Mouse (Mus musculus): Measurements from ENCODE around the gene Nat8f1.
"Not testable (repeated sequence)": the region's sequence is repeated elsewhere in the genome, so short reads cannot be mapped to it uniquely, and the experiment has no call there.

The Nat8f1 gene

GRCm38 (mm10) chr6:85908341-85908740 is 7.1 kb downstream of the Nat8f1 start:
- in situ Hi-C loops (cut with MboI, MseI): loop anchor here (10.0 to 25.0 kb wide), 2 partner anchors 324 to 454 kb away; partner anchors contain the start of genes Alms1, Fam136a and Snrpg

- in situ Hi-C loops (cut with MboI, MseI): loop anchor here (10.0 to 25.0 kb wide), 2 partner anchors 322 to 455 kb away; partner anchors contain the start of genes Alms1, Fam136a and Snrpg
Observed at GRCm38 (mm10) chr6:85906911-85907351, 8.6 kb downstream of the Nat8f1 start.

- in situ Hi-C loops (cut with MboI, MseI): loop anchor here (10.0 to 25.0 kb wide), 2 partner anchors 320 to 458 kb away; partner anchors contain the start of genes Alms1, Fam136a and Snrpg
Observed at GRCm38 (mm10) chr6:85904642-85905061, 10.8 kb downstream of the Nat8f1 start, which contains the start of gene Nat8f4. TSS of gene Nat8f4 (minus strand) at chr6:85904884.

GRCm38 (mm10) chr6:85902303-85902702 is 13.2 kb downstream of the Nat8f1 start:
- in situ Hi-C loops (cut with MboI, MseI): loop anchor here (10.0 to 25.0 kb wide), 2 partner anchors 318 to 460 kb away; partner anchors contain the start of genes Alms1, Fam136a and Snrpg

GRCm38 (mm10) chr6:85898596-85899475 is 16.7 kb downstream of the Nat8f1 start:
- in situ Hi-C loops (cut with MboI, MseI): not testable (repeated sequence)

- in situ Hi-C loops (cut with MboI, MseI): not testable (repeated sequence)
Observed at GRCm38 (mm10) chr6:85895061-85895648, 20.3 kb downstream of the Nat8f1 start.

- in situ Hi-C loops (cut with MboI, MseI): no loop called here
Observed at GRCm38 (mm10) chr6:85888961-85889360, 26.5 kb downstream of the Nat8f1 start.

GRCm38 (mm10) chr6:85884311-85884710 is 31.2 kb downstream of the Nat8f1 start:
- in situ Hi-C loops (cut with MboI, MseI): no loop called here

- in situ Hi-C loops (cut with MboI, MseI): not testable (repeated sequence)
Observed at GRCm38 (mm10) chr6:85883246-85883645, 32.2 kb downstream of the Nat8f1 start.

- in situ Hi-C loops (cut with MboI, MseI): not testable (repeated sequence)
Observed at GRCm38 (mm10) chr6:85869006-85869405, 46.5 kb downstream of the Nat8f1 start, which contains the start of gene Nat8f2. TSS of gene Nat8f2 (minus strand) at chr6:85869158.

- in situ Hi-C loops (cut with MboI, MseI): no loop called here
Observed at GRCm38 (mm10) chr6:85867726-85868690, 47.5 kb downstream of the Nat8f1 start.

- in situ Hi-C loops (cut with MboI, MseI): not testable (repeated sequence)
Observed at GRCm38 (mm10) chr6:85866995-85867394, 48.5 kb downstream of the Nat8f1 start.

- in situ Hi-C loops (cut with MboI, MseI): not testable (repeated sequence)
Observed at GRCm38 (mm10) chr6:85866166-85866565, 49.3 kb downstream of the Nat8f1 start.

- in situ Hi-C loops (cut with MboI, MseI): not testable (repeated sequence)
Observed at GRCm38 (mm10) chr6:85864900-85865639, 50.4 kb downstream of the Nat8f1 start.

- in situ Hi-C loops (cut with MboI, MseI): no loop called here
Observed at GRCm38 (mm10) chr6:85863840-85864239, 51.6 kb downstream of the Nat8f1 start.

- in situ Hi-C loops (cut with MboI, MseI): no loop called here
Observed at GRCm38 (mm10) chr6:85863136-85863535, 52.4 kb downstream of the Nat8f1 start.

GRCm38 (mm10) chr6:85862565-85862964 is 52.9 kb downstream of the Nat8f1 start:
- in situ Hi-C loops (cut with MboI, MseI): no loop called here

GRCm38 (mm10) chr6:85861247-85861646 is 54.2 kb downstream of the Nat8f1 start:
- in situ Hi-C loops (cut with MboI, MseI): no loop called here
